Mouse (Mus musculus): ENCODE data around the gene Myh11. TPM values are rescaled to one million over a fixed set of nuclear protein-coding genes. Genes with fewer than 3 reads are reported as not detected.

The Myh11 gene
- total RNA-seq (2023) = 0.13 TPM in 1 of 2 replicates, not detected in the other

GRCm38 (mm10) chr16:14291223-14291622 lies at the start of gene Myh11:
Gene Myh11 (minus strand): TSS chr16:14291372.

GRCm38 (mm10) chr16:14316884-14317876 lies 26.0 kb upstream of the Myh11 start, which contains the start of gene Fopnl:
Gene Fopnl (minus strand): TSS chr16:14317405.

GRCm38 (mm10) chr16:14162988-14163416 lies 128.2 kb downstream of the Myh11 start, which contains the start of the genes Nde1 and Marf1:
Gene Nde1 (plus strand): TSS chr16:14163275.
Gene Marf1 (minus strand): TSS chr16:14163351.

Other genes starting within 250 kb of the Myh11 start
- 28.5 and 35.3 TPM in 2 replicates for gene Nde1, start 128.1 kb downstream of the Myh11 start, total RNA-seq (2023)
- 30.9 and 37.7 TPM in 2 replicates for gene Marf1, start 128.0 kb downstream of the Myh11 start, total RNA-seq (2023)
- gene Fopnl, start 26.0 kb upstream of the Myh11 start, total RNA-seq (2023) = 31.6 and 32.9 TPM in 2 replicates
- gene Abcc1, start 70.2 kb upstream of the Myh11 start, total RNA-seq (2023) = 19.7 and 34.6 TPM in 2 replicates

Data from neutrophil, adult 65 days (primary cell).